Mouse (Mus musculus): ENCODE measurements at regions not wholly inside any gene's neighbourhood (a gene's known extent, or its start where the extent isn't known, plus 50 kb on each side); places are given as distances from the start of the nearest gene placed in this dataset.

GRCm38 (mm10) chr1:41420489-41421327 is 615.3 kb downstream of the Tmem182 start:
- DNase-seq, result no peak

- DNase-seq, result no peak
These were observed 622.5 kb downstream of the Tmem182 start for GRCm38 (mm10) chr1:41427853-41428252.

- no peak for DNase-seq
These were observed 625.8 kb downstream of the Tmem182 start for GRCm38 (mm10) chr1:41431127-41431690.

- DNase-seq, result no peak
These were observed 630.0 kb downstream of the Tmem182 start for GRCm38 (mm10) chr1:41435379-41435778.

GRCm38 (mm10) chr1:41449972-41450371 is 644.6 kb downstream of the Tmem182 start:
- DNase-seq, result no peak

Data from right cerebral cortex, postnatal 25 days (tissue).